Mouse (Mus musculus) ES-E14 (cell line): ENCODE results near the gene Dcbld2. TPM values are rescaled to one million over a fixed set of nuclear protein-coding genes. Genes with fewer than 3 reads are reported as not detected.

Experiments used
- DNase-seq: peaks from one replicate; pipeline ENCODE4 v3.0.0-alpha.2; 2013; ENCODE audit warnings: low read depth, low spot score
- H3K27ac ChIP-seq: 2 replicates; pipeline ENCODE4 v1.5.1; 2012; ENCODE audit warnings: low read depth, mild to moderate bottlenecking, low read length, moderate library complexity, mixed read lengths; ENCODE audit not compliant: poor library complexity, insufficient read depth, severe bottlenecking
- H3K36me3 ChIP-seq: 2 replicates; pipeline ENCODE4 v1.6.1; 2012; ENCODE audit warnings: mild to moderate bottlenecking, low read length, moderate library complexity, mixed read lengths; ENCODE audit not compliant: control insufficient read depth, poor library complexity, insufficient read depth, severe bottlenecking
- H3K4me1 ChIP-seq, 2 experiments: fragments of 150-350 bp in 1 of 2; sonication (generic) in 1 of 2; 2 replicates each; pipeline ENCODE4 v1.6.1; 2012; ENCODE audit warnings: low read length in 2 of 2, mild to moderate bottlenecking in 1 of 2, mixed read lengths in 1 of 2; ENCODE audit not compliant: control insufficient read depth in 2 of 2, insufficient read depth in 2 of 2, poor library complexity in 1 of 2
- H3K4me3 ChIP-seq, 2 experiments: fragments of 150-350 bp in 1 of 2; sonication (generic) in 1 of 2; 2 replicates each; pipeline ENCODE4 v1.5.1; 2012; ENCODE audit warnings: low read length in 2 of 2, low read depth in 1 of 2, mild to moderate bottlenecking in 1 of 2, mixed read lengths in 1 of 2; ENCODE audit not compliant: insufficient read depth in 1 of 2, poor library complexity in 1 of 2, severe bottlenecking in 1 of 2
- H3K9ac ChIP-seq: 2 replicates; pipeline ENCODE4 v1.6.1; 2012; ENCODE audit warnings: low read depth, mild to moderate bottlenecking, low read length, mixed read lengths; ENCODE audit not compliant: poor library complexity, insufficient read depth, severe bottlenecking
- H3K9me3 ChIP-seq: fragments of 150-350 bp; sonication (generic); 2 replicates; pipeline ENCODE4 v1.6.1; 2012; ENCODE audit warnings: low read depth, mild to moderate bottlenecking, low read length; ENCODE audit not compliant: control insufficient read depth, insufficient read depth
- CHD2 ChIP-seq: IDR thresholded peaks from 2 replicates; pipeline ENCODE4 v1.6.1; 2014; ENCODE audit warnings: mild to moderate bottlenecking, low read depth, low read length, inconsistent platforms
- HCFC1 ChIP-seq: IDR thresholded peaks from 2 replicates; pipeline ENCODE4 v1.6.1; 2012; ENCODE audit warnings: low read length, inconsistent platforms, borderline replicate concordance; ENCODE audit not compliant: insufficient read depth
- MAFK ChIP-seq: IDR thresholded peaks from 2 replicates; pipeline ENCODE4 v1.6.1; 2014; ENCODE audit warnings: mild to moderate bottlenecking, low read depth, low read length, inconsistent platforms; ENCODE audit not compliant: insufficient read depth
- ZC3H11A ChIP-seq: IDR thresholded peaks from 2 replicates; pipeline ENCODE4 v1.6.1; 2012; ENCODE audit warnings: low read depth, mild to moderate bottlenecking, inconsistent platforms, low read length, borderline replicate concordance
- ZNF384 ChIP-seq: IDR thresholded peaks from 2 replicates; pipeline ENCODE4 v1.6.1; 2012; ENCODE audit warnings: low read depth, low read length, inconsistent platforms
- in situ Hi-C, 2 experiments: fragments of 600-800 bp; cut with MboI; formaldehyde crosslinking; loops; one replicate each; pipeline ENCODE4 v1.15.1; 2025; ENCODE audit warnings: low sequenced_read_pairs in 2 of 2, inconsistent platforms in 1 of 2; ENCODE audit not compliant: unreplicated experiment in 2 of 2
- total RNA-seq: library from RNA; depleted of rRNA; stranded (reverse); fragments of 300-350 nt; gene quantifications from 2 replicates; pipeline ENCODE4 v1.2.3, GENCODE M21; 2012

Gene Dcbld2
- total RNA-seq, 1 experiment: 45.7 TPM

DNA sequence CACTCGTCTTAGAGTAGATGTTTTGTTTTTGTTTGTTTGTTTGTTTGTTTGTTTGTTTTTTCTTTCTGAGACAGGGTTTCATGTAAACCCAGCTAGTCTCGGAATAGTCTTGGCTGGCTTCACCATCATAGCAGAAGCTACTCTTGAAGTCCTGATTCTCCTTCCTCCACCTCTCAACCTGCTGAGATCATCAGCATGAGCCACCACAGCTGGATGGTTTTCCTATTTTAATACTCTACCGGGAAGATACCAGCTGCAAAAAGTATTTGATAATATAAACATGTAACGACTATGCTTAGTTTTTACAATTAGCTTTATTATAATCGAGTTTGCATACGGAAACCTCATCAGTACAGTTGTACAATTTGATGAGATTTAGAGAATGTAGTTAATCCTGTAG lies 94.3 kb downstream of the Dcbld2 start:
- TF ChIP-seq MAFK (no peak), ZC3H11A (no peak), ZNF384 (no peak), CHD2 (no peak), HCFC1 (no peak)
- H3K27ac ChIP-seq: no peak overlapping the region
- H3K9me3 ChIP-seq: no peaks in the 10 kb centered on the region
- in situ Hi-C loops: no loop called here
- no peaks in the 10 kb centered on the region for H3K36me3 ChIP-seq
- no peak overlapping the region for H3K4me3 ChIP-seq
- H3K9ac ChIP-seq: no peak overlapping the region
- no peak for DNase-seq
- no peaks in the 10 kb centered on the region for H3K4me1 ChIP-seq

DNA sequence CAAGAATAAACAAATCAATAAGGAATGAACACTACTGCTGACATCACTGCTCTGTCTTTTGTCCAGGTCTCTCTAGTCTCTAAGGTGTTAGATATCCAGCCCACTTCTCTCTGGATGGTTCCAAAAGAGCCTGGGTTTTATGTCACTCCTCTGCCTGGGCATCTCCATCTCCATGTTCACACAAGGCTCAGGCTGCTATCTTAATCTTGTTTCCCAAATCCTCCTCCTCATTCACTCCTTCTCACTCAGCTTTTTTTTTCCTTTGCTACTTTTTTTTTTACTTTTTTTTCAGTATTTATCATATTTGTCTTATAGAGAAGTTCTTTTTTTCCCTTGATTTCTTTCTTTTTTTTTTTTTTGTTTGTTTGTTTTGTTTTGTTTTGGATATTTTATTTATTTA lies 96.7 kb downstream of the Dcbld2 start:
- H3K9ac ChIP-seq: no peak overlapping the region
- no peak for DNase-seq
- in situ Hi-C loops: no loop called here
- H3K4me1 ChIP-seq: no peaks in the 10 kb centered on the region
- TF ChIP-seq HCFC1: no peak
- no peak for TF ChIP-seq CHD2
- no peak for TF ChIP-seq MAFK
- no peak for TF ChIP-seq ZNF384
- no peak for TF ChIP-seq ZC3H11A
- no peaks in the 10 kb centered on the region for H3K36me3 ChIP-seq
- no peak overlapping the region for H3K27ac ChIP-seq
- H3K9me3 ChIP-seq: no peaks in the 10 kb centered on the region
- H3K4me3 ChIP-seq: no peak overlapping the region

DNA sequence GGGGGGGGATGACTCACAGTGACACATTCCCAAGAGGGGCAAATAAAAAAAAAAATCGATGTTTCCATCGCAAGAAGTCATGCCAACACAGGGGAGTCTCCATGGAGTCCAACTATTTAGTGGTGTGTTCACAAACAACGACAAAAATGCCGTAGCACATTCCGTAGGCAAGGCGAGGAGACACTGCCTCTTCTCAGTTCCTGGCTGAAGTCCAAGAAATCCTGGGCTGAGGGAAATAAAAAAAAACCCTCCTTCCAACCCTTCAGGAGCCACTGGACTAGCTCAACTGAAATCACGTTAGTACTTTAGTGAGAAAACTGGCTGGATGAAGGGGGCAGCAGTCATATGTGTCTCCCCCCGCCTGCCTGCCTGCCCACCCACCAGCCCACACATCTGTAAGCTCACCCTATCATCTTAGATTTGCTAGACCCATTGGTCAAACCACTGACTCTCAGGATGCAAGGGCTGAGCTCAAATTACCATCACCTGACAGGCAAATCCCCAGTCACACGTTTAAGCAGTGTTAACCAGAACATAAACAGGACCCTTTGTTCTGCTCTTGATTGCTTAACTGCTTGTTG lies 104.0 kb downstream of the Dcbld2 start:
- in situ Hi-C loops: no loop called here
- peaks cover 0 to 3% of the 10 kb centered on the region in 2 experiments; a peak in 1 of 4 replicates for H3K4me1 ChIP-seq
- TF ChIP-seq CHD2 (no peak), ZC3H11A (no peak), HCFC1 (no peak), ZNF384 (no peak), MAFK (no peak)
- H3K9ac ChIP-seq: no peak overlapping the region; the same call in 1 of the 2 replicates
- H3K4me3 ChIP-seq: no peak overlapping the region
- H3K9me3 ChIP-seq: no peaks in the 10 kb centered on the region
- no peaks in the 10 kb centered on the region for H3K36me3 ChIP-seq
- H3K27ac ChIP-seq: no peak overlapping the region
- no peak for DNase-seq

DNA sequence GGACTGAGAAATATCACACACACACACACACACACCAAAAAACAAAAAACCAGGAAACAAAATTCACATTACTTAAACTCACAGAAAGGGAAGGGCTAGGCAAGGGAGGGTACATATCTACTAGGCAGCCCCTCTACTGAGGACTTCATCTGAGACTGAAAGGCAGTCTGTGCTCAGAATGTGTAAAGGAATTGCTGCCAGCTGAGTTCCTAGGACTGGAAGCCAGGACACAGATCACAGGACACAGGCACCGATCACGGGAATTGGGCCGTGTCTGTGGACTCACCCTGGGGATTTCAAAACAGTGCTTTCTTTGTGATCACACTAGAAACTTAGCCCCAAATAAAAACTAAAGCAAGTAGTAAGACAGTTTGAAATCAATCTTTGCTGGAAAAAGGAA lies 104.6 kb downstream of the Dcbld2 start:
- TF ChIP-seq MAFK (no peak), CHD2 (no peak), HCFC1 (no peak), ZC3H11A (no peak), ZNF384 (no peak)
- no peak overlapping the region for H3K27ac ChIP-seq

More for the DNA sequence above, 104.6 kb downstream of the Dcbld2 start:
- Histone ChIP-seq H3K9me3 (no peaks in the 10 kb centered on the region), H3K4me1 (peaks cover 0 to 3% of the 10 kb centered on the region in 2 experiments; a peak in 1 of 4 replicates), H3K36me3 (no peaks in the 10 kb centered on the region), H3K9ac (no peak overlapping the region), H3K4me3 (no peak overlapping the region)
- DNase-seq: no peak
- in situ Hi-C loops: no loop called here
